Mouse (Mus musculus) layer of hippocampus, postnatal 25 days (tissue): ENCODE data around the gene Ssna1. TPM values are rescaled to one million over a fixed set of nuclear protein-coding genes. Genes with fewer than 3 reads are reported as not detected.
A peak's percentile ranks its signal among the peaks of the same experiment; 100 is the strongest.

Source experiments
- DNase-seq, 2 experiments: peaks; one replicate each; pipeline ENCODE4 v3.0.0; 2022; ENCODE audit warnings: mixed read lengths in 2 of 2, low spot score in 1 of 2; ENCODE audit errors: extremely low spot score in 1 of 2
- total RNA-seq, 2 experiments: library from RNA; stranded (reverse); gene quantifications; 2 replicates each; pipeline ENCODE4 v1.2.3; 2021

Gene Ssna1
- total RNA-seq, 2 experiments from 2014 or later, result 69.2 to 71.6 TPM

- peak in 1 of 2 experiments; percentile 53 for DNase-seq
Measured at GRCm38 (mm10) chr2:25290816-25291130, 18.5 kb upstream of the Ssna1 start.

- DNase-seq, result peak; percentile 52 to 70
Measured at GRCm38 (mm10) chr2:25290101-25290815, 18.0 kb upstream of the Ssna1 start.

GRCm38 (mm10) chr2:25289651-25290050, 17.4 kb upstream of the Ssna1 start, which contains the start of gene Lrrc26:
TSS of gene Lrrc26 (plus strand) at chr2:25289915.
- DNase-seq, result no peak

- no peak for DNase-seq
Measured at GRCm38 (mm10) chr2:25288734-25289345, 16.6 kb upstream of the Ssna1 start.

GRCm38 (mm10) chr2:25287927-25288649, 15.8 kb upstream of the Ssna1 start, which contains the start of gene Tmem210:
TSS of gene Tmem210 (plus strand) at chr2:25288145.
- no peak for DNase-seq

GRCm38 (mm10) chr2:25286837-25287636, 14.8 kb upstream of the Ssna1 start:
- DNase-seq, result no peak

- no peak for DNase-seq
Measured at GRCm38 (mm10) chr2:25286314-25286713, 14.1 kb upstream of the Ssna1 start.

- no peak for DNase-seq
Measured at GRCm38 (mm10) chr2:25285551-25285950, 13.3 kb upstream of the Ssna1 start.

GRCm38 (mm10) chr2:25278928-25279882, 7.0 kb upstream of the Ssna1 start:
- DNase-seq, result peak; percentile 72 to 93

GRCm38 (mm10) chr2:25273010-25273409, 772 bp upstream of the Ssna1 start:
- no peak for DNase-seq

GRCm38 (mm10) chr2:25272515-25272914, 277 bp upstream of the Ssna1 start:
- DNase-seq, result no peak

GRCm38 (mm10) chr2:25267746-25268309, 4.4 kb downstream of the Ssna1 start:
- DNase-seq, result no peak

- DNase-seq, result no peak
Measured at GRCm38 (mm10) chr2:25267241-25267640, 5.0 kb downstream of the Ssna1 start.

GRCm38 (mm10) chr2:25266720-25267119, 5.5 kb downstream of the Ssna1 start:
- DNase-seq, result no peak

- no peak for DNase-seq
Measured at GRCm38 (mm10) chr2:25265897-25266656, 6.2 kb downstream of the Ssna1 start.

GRCm38 (mm10) chr2:25264851-25265250, 7.4 kb downstream of the Ssna1 start:
- DNase-seq, result no peak

- DNase-seq, result no peak
Measured at GRCm38 (mm10) chr2:25264286-25264660, 8.0 kb downstream of the Ssna1 start.

GRCm38 (mm10) chr2:25263623-25264285, 8.5 kb downstream of the Ssna1 start:
- no peak for DNase-seq
